Mouse (Mus musculus): ENCODE data around the gene Grn.
"Not testable (repeated sequence)": the region's sequence is repeated elsewhere in the genome, so short reads cannot be mapped to it uniquely, and the experiment has no call there.

Grn gene

DNA sequence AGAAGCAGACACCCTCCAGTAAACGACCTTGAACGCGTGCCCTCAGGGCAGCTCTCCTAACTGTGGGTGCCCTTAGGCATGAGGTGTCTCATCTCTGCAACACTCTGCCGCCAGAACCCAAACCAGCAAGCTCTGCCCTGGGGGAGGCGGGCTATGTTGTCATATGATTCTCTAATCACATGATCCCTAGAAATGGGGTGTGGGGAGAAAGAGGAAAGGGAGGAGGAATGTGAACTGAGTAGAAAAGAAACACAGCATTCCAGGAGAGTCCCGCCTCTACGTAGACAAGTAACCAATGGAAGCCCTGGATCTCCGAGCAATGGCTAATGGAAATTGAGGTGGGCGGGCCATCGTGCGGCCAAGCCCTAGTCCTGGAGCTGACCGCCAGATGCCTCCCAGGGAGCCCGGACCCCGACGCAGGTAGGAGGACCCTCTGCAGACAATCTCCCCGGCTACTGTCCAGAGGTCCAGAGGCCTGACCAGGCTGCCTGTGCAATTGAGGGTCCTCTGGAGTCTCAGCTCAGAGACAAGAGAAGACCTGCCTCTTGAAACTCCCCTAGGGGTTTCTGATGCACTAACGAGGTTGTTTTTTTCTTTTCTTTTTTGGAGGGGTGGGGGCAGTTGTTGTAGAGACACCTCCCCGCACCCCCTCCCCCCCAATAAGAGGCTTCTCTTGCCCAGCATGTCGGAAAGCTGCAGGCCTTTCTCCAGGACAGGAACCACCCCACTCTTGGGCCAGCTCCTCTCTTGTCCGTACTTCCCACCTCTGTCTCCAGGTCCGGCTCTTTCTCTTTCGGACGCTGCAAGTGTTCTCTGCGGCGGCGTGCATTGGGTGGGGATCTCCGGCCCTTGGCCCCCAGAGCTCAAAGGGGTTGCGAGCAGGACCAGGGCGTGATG is at the start of gene Grn:
Grn (plus strand) TSS at position 195 of the 897 bp plus-strand sequence.
- peak; percentile 89 for DNase-seq

DNA sequence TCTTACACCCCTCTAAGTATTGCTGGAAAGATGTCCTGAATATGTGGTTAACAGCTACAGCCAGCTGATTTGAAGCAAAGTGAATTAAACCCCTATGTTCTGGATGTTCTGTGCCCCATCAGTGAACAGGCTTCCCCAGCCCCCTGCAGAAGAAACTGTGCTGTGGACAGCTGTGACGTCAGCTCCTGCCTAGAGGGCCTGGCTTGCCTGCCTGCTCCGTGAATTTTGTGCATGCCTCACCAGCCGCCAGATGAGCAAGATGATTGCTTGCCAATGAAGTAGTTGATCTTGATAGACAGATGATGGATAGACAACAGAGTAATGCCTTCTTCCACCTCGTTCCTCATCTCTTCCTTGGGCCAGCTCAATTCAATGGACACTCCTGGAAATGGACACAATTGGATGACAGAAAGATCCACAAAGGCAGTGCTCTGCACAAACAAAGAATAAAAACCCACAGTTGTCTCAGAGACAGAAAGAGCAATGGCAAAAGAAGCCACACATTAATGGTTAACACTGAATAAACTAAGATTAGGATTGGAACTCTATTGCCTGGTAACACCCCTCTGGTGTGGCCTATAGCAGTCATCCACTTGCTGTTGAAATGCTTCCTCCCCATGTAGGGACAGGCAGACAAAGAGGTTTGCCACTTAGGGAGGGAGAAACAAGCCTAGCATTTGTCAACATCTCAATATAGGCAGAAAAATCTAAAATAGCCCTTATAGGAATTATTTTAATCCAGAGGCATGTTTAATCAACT is 48.6 kb upstream of the Grn start:
- no peak for DNase-seq

DNA sequence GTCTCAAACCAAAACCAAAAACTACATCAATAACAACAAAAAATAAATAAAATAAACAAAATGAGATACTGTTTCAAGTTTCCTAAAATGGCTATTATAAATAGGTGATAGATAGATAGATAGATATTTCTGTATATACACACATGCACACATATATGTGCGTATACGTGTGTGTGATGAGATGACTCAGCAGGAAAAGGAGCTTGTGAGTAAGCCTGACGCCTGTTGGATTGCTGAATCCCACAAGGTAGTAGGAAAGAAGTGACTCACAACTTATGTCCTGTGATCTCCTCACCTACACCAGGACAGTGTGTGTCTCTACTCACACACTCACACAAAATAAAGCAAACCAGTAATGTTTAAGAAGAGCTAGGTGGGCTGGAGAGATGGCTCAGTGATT is 47.3 kb upstream of the Grn start:
- DNase-seq: no peak

DNA sequence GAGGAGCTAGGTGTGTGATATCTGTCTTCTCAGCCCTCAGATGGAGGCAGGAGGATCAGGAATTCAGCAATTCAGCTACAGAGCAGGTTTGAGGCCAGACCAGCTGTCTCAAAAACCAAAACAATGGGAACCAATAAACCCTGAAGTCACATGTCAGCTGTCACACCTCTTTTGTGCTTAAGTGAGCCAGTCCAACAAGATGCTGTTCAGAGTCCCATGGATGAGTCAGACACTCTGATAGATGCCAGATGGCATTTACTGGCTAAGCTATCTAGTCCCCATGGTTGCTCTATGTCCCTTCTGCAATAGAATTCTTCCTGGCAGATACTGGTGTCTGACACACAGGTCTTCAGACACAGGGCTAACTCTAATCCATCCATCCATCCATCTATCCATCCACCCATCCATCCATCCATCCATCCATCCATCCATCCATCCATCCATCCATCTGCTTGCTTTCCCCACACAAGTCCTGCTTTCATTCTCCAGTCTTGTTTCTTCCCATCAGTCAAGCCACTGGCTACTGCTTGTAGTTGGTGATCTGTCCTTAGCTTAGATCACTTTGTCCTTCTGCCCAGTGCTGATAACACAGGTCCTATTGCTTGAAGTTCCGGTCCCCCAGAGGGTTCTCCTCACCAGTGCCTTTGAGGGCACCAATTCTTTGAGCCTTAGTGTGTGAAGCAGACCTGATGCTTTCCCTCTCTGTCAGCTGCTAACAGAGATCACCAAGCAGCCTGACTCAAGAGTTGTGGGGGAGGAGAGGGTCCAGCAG is 46.6 kb upstream of the Grn start:
- DNase-seq: no peak

DNA sequence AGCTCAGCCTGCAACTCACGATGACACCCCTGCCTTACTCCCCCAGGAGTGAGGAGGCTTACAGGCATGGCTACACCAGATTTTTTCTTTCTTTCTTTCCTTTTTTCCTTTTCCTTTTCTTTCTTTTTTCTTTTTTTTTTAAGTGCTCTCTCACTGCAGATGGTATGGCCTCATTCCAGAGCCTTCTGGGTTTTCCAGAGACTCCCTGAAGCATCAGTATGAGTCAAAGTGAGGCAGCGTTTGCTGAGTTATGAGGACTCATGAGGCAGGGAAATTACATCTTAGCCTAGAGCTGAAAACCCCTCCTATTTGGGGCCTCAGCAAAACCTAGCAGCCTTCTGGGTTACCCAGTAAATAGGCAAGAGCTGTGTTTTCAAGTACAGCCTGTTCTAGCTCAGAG is 45.7 kb upstream of the Grn start:
- DNase-seq: no peak

DNA sequence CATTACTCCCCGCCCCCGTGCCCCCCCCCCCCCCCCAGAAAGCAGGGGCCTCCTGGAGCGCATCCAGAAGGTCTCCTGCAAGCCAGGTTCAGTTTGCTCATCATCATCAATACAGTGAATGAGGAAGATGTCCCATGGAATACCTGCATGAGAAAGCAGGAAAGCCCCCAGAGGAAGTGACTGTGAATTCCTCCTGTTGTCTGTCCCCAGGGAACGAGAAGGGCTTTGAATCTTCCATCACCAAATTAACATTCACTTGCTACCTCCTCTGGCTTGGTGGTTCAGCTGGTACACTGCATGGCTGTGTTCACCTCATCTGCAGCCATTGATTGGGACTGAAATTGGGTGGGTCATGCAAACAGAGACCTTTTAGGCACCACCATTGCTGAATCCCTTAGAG is 45.0 kb upstream of the Grn start:
- DNase-seq: no peak

DNA sequence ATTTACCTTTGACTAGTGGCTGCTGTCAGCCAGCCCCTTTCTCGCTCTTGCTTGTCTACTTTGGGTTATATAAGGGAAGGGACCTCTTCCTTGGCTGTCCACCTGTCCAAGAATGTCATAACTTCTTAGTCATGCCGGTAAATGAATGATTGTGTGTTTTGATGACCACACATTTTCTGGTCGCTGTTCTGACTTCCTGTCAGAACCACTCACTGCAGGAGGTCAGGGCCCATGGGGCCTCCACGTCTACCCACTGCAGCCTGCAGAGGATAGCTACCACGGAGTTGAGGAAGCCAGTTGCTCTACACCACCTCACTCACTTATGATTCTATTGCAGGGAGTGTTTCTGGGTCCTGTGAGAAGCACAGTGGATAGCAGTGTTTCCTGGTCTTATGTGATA is 44.0 kb upstream of the Grn start:
- no peak for DNase-seq

DNA sequence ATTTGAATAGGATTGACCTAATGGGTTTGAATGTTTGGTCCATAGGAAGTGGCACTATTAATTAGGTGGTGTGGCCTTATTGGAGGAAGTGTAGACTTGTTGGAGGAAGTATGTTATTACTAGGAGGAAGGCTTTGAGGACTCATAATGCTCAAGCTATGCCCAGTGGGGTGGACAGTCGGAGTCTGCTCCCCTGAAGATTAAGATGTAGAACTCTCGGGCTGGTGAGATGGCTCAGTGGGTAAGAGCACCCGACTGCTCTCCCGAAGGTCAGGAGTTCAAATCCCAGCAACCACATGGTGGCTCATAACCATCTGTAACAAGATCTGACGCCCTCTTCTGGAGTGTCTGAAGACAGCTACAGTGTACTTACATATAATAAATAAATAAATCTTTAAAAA is 40.7 kb upstream of the Grn start:
- not testable (repeated sequence) for DNase-seq

DNA sequence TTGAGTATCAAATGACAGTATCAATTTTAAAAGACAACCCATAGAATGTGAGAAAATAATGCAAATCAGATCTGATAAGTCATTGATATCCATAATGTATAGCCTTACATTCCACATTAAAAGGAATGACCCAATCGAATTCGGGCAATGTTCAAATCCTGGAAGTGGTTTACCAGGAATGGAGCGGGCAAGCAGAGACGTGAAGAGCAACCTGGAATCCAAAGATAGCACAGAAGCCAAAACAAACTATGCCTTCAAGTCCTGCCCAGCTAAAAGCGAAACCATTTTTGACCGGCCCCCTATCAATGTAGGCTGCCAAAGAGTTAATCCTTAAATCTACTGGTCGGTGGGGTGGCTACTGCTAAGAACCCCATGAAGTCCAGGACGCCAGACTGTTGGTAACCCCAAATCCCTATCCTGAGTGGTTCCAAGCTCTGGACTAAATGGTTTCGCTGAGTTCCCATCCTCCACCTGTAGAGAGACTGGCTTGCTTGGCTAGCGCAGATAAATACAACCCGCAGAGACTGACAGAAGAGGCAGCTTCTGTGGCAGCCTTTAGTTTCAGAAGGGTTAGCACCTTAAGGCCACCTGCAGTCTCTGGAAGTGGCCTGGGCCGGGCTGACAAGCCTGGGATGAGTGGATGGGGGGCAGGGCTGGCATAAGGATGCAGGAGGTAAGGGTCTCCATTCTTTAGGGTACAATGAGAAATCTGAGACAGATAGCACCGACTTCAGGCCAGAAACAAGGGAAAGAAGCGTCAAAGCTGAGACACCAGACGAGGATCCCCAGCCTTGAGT is 37.5 kb upstream of the Grn start:
- no peak for DNase-seq

DNA sequence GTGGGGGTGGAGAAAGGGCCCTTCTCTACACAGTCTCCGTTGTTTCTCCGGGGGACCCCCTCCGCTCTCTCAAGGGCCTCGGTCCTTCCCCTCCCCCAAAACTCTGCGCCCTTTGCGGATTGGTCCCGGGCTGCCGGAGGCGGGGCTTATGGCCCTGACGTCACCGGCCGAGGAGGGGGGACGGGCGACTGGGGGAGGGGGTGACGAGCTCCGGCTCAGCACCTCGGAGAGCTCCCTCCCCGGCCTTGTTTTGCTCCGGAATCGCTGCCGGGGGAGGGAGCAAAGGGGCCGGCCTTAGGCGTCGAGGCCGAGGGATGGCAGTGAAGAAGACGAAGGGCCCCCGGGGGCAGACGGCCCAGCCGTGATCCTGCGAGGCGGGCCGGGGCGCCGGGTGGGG is 36.9 kb upstream of the Grn start, which contains the start of gene Rundc3a:
Rundc3a (plus strand) TSS at position 166 of the 397 bp plus-strand sequence.
- peak; percentile 75 for DNase-seq

DNA sequence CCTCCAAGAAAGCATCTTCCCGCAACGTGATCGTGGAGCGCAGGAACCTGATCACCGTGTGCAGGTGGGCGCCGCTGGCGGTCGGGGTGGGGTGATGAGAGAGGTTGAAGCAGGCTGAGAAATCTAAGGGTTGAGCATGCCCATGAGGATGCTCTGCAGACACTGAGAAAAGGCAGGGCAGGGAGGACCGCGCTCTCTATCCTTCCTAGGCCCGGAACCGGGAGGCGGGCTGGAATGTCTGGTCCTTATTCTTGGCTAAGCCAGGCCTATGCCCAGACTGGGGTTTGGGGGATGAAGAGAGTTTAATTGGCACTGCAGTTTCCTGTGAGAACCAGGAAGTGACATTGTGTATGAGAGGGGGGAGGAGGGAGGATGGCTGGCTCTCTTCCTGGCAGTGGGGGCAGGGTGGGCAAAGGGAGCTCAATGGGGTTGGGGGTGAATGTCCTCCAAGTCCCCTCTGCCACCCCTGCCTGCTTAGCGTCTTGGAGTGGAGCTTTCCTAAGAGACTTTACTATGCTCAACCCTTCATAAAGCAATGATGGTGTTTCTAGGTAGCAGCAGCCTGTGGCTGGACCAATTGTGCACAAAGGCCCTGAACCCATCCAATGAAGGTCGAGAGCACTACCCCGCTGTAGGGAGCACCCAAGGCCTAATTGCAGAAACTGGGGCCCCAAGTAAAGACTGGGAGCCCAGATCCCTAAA is 36.2 kb upstream of the Grn start:
- no peak for DNase-seq

DNA sequence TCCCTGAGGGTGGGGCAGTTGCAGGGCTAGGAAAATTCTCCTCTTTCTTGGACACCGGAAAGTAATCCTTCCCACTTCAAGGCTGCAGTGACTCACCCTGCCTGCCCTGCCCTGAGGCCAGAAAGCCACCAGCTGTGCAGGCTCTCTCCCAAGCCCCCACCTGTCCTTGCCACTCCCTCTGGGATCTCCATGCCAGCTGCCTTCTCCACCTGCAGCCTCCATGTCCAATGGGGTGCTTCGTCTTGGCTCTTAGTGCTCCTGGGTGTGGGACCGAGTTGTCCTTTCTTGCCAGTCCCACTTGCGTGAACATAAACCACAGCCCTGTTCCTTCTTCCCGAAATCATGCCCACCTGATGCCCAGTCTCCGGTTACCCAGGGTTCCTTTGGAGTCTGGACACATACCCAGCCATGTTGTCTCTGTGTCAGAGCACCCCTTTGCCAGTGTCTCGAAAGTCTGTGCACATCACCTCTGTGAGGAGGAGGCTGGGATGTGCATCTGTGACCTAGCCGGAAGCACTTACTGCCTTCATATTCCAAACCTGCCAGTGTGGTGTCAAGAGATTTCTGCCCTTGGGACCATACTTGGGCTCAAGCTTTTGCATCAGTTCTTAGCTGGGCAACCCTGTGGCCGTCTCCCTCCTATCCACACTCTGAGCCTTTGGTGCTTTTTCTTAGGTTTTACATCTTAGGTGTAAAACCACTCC is 35.5 kb upstream of the Grn start:
- DNase-seq: no peak

DNA sequence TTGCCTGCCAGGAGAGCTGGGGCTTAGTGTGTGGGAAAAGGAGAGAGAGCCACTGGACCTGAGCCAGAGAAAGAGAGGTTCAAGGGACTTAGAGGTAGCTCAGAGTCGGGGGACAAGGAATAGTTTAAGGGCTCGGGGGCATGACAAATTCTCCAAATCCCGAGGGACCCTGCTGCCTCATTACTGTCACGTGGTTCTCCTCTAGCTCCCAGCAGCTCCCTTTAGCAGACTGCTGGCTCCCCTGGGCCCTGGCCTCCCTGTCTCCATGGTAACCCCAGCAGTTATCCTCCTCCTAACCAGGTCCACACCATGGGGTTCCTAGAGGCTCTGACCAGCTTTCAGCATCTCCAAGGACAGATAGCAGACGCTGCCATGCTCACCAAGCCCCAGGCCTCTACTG is 34.9 kb upstream of the Grn start:
- no peak for DNase-seq

DNA sequence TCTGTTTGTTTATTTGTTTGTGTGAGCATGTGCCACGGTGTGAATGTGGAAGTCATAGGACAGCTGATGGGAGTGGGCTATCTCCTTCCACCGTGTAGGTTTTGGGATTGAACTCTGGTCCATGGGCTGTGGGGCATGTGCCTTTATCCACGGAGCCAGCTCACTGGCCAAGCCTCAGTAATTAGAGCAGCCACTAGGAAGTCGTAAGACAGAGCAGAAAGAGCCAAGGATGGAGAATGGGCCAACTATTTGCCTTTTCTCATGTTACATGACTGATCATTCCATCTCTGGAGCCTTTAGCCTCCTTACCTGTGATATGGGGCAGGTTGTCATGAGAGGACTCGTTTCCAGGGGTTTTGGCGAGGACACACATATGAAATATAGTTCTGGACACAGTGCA is 33.9 kb upstream of the Grn start:
- no peak for DNase-seq

DNA sequence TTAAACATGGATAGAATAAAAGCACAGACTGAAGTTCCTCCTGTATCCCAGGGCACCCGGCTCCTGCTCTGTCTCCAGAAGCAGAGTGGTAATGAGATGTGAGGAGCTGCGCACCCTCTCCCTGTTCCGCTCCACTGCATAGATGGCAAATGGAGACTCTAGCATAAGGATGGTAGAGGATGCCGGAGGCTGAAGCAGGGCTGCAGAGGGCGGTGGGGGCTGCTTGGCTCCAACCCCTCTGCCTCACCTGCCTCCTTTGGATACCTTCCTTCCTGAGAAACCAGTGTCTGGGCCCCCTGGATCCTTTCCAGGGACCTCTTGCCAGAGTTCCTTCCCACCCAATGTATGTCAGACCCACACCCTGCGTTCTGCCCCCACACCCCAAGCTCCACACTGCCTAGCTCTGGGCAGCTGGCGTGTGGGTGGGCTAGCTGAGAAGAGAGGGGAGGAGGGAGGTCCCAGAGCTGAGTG is 33.4 kb upstream of the Grn start:
- DNase-seq: no peak

DNA sequence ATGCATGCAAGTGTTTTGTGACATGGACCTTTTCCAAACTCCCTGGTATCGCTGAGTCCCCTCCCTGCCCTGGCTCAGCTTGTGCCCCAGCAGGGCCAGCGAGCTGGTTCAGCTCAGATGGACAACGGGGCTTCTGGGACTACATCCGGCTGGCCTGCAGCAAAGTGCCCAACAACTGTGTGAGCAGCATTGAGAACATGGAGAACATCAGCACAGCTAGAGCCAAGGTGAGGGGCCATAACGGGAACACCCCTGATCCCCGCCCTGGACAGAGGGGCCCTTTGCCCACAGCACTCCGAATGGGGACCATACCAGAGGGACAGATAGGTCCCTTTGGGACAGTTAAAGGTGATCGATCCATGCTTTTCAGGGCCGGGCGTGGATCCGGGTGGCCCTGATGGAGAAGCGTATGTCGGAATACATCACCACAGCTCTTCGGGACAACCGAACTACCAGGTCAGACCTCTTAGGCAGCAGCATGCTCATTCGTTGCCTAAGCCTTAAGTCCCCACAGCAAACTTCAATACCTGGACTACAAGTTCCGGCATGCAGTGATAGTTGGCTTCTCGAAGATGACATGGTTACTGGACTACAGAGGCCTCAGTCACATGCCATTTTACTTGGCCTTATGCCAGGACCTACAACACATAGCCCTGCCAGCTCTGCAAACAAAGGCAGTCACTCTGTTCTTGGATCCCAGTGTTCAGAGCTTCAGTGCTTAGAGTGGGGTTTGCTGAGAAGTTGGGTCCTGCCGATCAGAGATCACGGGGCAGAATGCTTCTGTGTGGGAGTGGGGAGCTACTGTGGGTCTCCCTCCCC is 31.9 kb upstream of the Grn start:
- DNase-seq: no peak

DNA sequence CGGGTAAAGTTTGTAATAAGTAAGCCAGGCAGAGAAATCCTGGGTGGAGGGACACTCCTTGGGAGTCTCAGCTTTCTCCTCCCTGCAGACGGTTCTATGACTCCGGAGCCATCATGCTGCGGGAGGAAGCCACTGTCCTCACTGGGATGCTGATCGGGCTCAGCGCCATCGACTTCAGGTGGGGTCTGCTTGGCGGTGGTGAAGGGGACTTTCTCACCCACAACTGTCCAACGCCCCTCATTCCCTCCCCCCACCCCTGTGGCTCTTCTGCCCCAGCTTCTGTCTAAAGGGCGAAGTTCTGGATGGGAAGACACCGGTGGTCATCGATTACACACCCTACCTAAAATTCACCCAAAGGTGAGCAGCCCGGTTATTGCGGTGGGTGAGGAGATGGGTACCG is 31.0 kb upstream of the Grn start:
- no peak for DNase-seq

DNA sequence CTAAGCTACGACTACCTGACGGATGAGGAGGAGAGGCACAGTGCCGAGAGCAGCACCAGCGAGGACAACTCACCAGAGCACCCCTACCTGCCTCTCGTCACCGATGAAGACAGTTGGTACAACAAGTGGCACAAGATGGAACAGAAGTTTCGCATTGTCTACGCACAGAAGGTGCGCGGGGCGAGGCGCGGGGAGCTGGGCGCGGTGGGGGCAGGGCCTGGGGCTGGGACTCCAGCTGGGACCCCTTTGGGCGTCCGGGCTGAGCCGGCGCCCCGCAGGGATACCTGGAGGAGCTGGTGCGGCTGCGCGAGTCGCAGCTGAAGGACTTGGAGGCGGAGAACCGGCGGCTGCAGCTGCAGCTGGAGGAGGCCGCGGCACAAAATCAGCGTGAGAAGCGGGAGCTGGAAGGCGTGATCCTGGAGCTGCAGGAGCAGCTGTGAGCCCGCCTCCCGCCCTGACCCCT is 30.5 kb upstream of the Grn start:
- no peak for DNase-seq

DNA sequence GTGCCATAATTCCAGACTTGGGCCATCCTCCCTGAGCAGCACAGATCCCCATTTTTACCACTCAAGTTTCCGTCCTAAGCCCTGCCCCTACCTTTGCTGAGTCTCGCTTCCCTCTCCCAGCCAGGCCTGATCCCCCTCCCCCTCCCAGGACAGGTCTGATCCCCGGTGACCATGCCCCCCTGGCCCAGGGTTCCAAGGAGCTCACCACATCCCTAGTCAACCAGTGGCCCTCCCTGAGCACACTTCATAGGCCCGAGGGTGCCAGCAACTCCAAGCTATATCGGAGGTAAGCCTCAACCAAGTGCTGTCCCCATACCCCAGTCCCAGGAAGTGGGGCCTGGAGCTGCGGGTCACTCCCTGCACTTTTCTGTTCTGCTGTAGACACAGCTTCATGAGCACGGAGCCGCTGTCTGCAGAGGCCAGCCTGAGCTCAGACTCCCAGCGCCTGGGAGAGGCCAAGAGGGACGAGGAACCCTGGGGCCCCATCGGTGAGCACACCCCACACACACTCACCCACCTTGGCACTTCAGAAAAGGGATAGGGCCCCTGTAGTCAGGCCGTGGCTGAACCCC is 29.5 kb upstream of the Grn start:
- no peak for DNase-seq
